Mouse (Mus musculus) left cerebral cortex, postnatal 10 days (tissue): ENCODE results near the gene 4933417A18Rik. TPM values are rescaled to one million over a fixed set of nuclear protein-coding genes. Genes with fewer than 3 reads are reported as not detected.
"Not testable (repeated sequence)": the region's sequence is repeated elsewhere in the genome, so short reads cannot be mapped to it uniquely, and the experiment has no call there.

Source experiments
- DNase-seq, 2 experiments: peaks; one replicate each; pipeline ENCODE4 v3.0.0; 2021 to 2022; ENCODE audit warnings: low spot score in 2 of 2, mixed read lengths in 1 of 2; ENCODE audit errors: extremely low spot score in 1 of 2
- intact Hi-C: fragments of 180-260 bp; cut with DNase I; formaldehyde crosslinking; loops from one replicate; pipeline ENCODE4 v1.15.1; 2025
- total RNA-seq, 2 experiments: library from RNA; stranded (reverse); gene quantifications; 2 replicates each; pipeline ENCODE4 v1.2.3; 2021

The 4933417A18Rik gene
- total RNA-seq, result not detected

DNA sequence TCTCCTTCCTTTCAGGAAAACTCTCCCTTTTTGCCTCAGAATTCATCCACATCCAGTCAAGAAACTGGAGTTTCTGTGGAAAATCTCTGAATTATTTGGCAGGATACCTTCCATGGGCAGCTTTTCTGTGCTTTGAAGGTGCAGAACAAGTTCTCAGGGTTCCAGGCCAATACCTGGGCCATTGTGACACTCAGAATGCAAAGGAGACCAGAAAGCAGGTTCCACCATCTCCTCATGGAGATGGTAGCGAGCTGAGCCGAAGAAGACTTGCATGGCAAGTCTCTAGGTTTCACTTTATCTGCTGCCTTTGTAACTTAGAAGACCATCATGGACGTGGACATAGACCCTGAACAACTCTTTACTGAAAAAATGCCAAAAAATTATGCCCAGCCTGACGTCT, at the start of gene 4933417A18Rik, which contains the start of gene Fam217a:
TSS of gene 4933417A18Rik (plus strand) at position 200 of the 400 bp plus-strand sequence.
TSS of gene Fam217a (minus strand) at position 101 of the 400 bp plus-strand sequence.
- intact Hi-C loops, result no loop called here
- no peak for DNase-seq

DNA sequence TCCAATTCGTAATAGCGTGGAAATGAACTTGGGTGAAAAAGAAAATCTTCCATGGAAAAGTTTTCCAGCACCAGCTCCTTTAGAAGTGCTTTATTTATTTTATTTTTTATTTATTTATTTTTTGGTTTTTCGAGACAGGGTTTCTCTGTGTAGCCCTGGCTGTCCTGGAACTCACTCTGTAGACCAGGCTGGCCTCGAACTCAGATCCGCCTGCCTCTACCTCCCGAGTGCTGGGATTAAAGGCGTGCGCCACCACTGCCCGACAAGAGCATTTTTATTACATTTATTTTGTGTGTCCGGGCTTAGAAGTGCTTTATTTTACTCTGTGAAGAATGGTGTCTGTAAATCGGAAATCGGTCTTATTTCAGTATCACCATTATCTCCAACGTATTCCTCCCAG, 49.5 kb upstream of the 4933417A18Rik start:
- peak in 1 of 2 experiments; percentile 22 for DNase-seq
- intact Hi-C loops, result loop anchor here (10.0 kb wide), 2 partner anchors 530 to 690 kb away; partner anchors contain the start of gene Slc22a23

DNA sequence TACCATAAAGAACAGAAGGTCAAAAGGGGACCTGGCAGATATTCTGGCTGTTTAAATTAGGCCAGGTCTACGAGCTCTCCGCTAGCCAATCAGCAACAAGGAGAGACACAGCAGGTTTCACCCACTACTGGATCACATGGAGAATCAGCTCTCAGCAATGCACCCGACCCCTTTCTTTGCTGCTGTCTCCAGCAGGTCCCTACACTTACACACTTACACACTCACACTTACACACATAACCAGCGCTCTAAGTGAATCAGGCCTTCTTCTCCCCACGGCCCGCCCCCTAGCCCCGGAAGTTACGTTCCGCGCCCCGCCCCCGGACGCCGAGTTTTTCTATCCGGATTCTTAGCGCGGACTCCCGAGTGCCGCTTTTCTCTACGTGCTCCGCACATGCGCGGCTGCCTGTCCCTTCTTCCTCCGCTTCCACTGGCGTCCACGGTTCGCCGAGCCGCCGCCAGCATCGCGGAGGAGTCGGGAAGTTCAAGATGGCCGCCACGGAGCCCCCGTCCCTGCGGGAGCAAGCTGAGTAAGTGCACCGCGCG, 49.0 kb upstream of the 4933417A18Rik start, which contains the start of gene Prpf4b:
TSS of gene Prpf4b (plus strand) at position 137 of the 545 bp plus-strand sequence.
- intact Hi-C loops, result loop anchor here (10.0 kb wide), 2 partner anchors 530 to 690 kb away; partner anchors contain the start of gene Slc22a23

DNA sequence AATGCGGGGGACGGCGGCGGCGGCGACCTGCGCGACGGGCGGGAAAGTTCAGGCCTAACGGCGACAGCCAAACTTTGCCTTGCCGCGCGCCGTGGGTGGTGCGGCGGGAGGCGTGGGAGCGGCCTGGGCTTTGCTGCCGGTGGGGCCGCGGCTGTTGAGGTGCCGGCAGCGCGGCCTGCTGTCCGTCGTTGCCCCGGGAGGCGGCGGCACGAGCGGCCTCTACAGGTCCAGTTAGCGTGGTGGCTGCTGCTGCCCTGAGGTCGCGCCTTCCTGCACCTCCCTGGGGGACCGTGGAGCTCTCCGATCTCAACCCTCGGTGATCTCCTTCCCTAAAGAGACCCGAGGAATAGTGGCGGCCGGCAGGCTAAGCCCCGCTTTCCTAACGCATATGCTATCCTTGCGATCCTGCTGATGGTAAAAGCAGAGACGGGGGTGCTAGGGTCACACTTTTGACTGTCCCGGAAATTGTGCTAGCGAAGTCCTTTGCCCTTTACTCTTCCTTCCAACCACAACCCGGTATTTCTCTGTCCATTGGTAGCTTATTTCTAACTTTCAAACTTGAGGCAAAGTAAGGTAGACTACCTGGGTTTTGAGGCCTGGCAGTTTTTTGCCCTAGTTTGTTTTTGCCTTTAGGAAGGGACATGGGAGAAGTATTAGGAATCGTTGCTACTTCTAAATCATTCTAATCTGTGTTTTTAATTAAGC, 48.3 kb upstream of the 4933417A18Rik start:
- intact Hi-C loops, result loop anchor here (10.0 kb wide), 2 partner anchors 531 to 691 kb away; partner anchors contain the start of gene Slc22a23
- DNase-seq, result peak; percentile 19 to 84

More for the DNA sequence above, 49.0 kb upstream of the 4933417A18Rik start, which contains the start of gene Prpf4b:
- peak; percentile 90 to 95 for DNase-seq

DNA sequence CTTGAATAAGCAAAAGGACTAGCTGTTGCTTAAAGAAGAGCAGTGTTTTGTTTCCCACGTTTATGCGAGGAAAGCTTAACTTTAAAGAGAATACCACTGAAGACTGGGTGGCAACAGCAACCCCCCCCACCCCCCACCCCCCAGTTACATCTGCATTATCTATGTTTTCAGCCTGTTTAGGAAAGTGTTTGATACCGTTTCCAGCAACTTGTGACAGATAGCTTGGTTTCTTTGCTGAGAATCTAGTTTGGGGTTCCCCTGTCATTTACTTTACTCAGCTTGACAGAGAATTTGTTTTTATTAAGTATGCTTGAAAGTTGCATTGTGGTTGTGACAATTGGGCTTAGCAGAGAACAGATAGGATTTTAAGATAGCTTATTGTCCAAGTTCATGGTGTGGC, 47.7 kb upstream of the 4933417A18Rik start:
- no peak for DNase-seq
- intact Hi-C loops, result loop anchor here (10.0 kb wide), 2 partner anchors 532 to 692 kb away; partner anchors contain the start of gene Slc22a23

DNA sequence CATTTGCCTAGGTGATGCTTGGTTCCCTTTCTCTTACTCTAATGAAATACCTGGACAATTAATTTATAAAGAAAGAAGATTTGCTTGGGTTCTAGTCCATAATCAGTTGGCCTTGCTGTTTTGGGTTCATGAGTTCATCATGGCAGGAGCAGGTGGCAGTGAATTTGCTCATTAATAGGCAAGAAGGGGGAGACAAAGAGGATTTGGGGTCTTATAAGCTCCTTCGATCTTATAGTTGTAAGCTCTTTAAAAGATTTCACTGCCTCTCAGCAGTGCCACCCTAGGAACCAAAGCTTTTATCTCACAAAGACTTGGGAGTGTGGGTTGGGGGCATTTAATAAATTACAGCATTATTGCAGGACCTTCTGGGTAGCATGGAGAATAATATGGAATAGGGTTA, 31.3 kb upstream of the 4933417A18Rik start:
- intact Hi-C loops, result no loop called here
- no peak for DNase-seq

DNA sequence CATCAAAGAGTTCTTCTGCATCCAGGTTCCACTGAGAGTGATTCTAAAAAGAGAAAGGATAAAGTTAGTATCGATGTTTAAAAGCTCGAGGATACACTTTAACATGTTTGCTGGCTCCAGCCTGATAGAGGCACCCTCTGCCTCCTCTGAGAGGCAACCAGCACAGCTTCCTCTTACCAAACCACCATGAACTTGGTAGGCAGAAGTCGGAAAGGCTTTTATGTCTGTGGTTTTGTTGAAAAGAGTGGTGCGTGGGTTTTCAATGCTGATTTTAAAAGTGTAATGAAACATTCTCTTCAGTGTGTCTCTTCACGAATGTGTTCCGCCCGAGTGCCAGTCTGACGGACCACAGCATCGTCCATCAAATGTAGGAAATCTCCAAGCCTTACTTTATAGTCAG, 9.6 kb upstream of the 4933417A18Rik start:
- no peak for DNase-seq
- intact Hi-C loops, result loop anchor here (5.0 kb wide), 1 partner anchor 48 kb away; the partner anchor contains the start of gene Eci3

DNA sequence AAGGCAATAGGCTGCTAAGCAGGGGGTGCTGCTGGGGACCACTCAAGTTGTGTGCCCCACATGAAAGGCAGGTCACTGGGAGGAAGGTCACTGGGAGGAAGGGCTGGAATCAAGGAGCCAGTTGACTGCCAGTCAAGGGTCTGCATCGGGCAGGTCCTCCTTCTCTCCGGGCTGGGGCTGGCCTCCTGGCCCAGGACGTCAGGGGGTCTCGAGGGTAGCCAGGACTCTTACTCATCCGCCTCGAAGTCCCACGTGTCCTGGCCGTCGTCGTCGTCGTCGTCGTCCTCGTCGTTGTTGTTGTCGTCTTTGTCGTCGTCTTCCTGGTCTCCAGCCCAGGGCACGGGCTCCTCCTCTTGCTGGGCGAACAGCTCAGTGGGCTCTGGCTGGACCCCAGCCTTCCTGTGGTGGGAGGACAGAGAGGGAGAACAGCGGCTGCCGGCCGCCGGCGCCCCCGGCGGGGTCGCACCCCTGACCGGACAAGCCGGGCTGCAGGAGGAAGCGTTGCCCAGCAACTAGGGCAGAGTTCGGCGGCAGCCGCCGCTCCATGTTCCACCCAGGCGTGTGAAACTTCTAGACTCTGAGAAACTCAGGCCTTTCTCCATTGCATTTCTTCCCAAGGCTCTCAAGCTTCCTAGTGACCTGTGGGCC, 7.6 kb upstream of the 4933417A18Rik start:
- intact Hi-C loops, result loop anchor here (5.0 kb wide), 1 partner anchor 46 kb away; the partner anchor contains the start of gene Eci3
- DNase-seq, result peak in 1 of 2 experiments; percentile 53

DNA sequence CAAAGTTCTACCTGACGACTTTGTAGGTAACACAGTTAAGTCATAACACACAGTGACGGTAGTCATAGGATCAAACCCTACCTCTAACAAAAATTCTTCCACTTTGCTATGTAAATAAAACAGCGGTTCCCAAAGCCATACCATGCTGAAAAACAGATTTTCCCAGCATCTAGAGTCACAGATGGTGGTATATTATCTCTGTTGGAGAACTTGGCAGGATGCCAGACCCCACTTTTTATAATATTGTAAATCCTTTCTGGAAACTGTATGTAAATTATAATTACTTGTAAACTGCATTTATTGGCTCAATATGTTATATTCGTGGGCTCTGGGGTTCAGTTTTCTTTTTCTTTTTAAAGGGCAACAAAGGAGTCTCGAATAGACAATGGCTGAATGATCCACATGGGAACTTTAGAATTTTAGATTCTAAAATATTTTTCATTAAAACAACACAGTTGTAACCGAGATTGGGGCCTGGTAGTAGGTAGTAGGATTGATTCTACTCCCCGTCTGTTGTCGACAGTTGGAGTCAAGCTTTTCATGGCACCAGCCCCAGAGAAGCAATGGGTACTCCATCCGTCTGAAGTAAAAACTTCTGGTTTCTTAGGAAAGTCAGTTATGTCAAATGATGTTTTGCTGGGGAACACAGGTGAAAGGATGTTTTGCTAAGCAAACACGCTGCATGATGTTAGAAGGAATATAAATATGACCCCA, 10.9 kb downstream of the 4933417A18Rik start:
- peak; percentile 28 to 46 for DNase-seq
- intact Hi-C loops, result no loop called here

DNA sequence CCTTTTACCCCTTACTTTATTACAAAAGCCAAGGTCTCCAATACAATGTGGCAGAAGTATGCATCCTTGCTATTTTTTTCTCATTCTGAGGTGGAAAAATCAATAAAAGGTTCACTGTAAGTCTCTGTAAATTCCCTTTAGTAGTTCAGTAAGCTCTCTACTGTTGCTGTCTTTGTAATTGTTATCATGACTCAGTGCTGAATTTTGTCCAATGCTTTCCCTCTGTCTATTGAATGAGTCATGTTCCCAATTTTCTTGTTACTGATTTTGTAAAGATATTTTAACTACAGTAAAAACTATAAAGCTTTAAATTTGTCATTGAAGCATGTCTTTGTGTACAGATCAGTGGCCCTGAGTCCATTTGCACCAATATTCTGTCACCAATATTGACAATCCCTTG, 18.2 kb downstream of the 4933417A18Rik start:
- intact Hi-C loops, result no loop called here
- no peak for DNase-seq

DNA sequence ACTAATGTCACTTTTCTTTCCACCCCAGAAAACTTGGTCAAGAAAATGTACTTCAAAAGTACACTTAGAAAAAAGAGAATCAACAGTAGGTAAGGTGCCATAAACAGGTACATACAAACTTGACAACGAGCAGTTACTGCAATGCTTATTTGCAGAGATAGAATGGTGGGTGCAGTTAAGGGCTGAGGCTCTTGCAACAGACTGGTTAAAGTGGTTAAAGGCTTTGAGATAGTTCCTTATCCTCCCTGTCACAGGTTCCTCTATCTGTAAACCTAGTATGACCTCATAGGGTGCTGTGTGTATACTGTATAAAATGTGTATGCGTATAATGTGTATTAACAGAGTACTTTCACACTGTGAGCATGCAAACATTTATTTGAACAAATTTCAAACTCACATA, 27.2 kb downstream of the 4933417A18Rik start:
- DNase-seq, intact Hi-C loops: not testable (repeated sequence)

DNA sequence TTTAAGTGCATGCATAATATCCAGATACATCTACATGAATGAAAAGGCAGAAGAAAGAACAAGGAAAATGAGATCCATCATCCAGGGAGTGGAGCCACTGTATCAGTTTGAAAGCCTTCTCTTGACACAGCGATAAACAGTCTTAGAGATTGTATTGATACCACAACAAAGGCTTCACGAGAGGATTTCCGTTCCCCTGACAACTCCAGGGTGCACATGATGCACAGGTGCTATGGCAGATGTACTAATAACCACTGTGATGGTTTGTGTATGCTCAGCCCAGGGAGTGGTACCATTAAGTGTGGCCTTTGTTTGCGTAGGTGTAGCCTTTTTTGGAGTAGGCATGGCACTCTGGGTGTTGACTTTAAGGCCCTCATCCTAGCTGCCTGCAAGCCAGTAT, 32.7 kb downstream of the 4933417A18Rik start:
- no peak for DNase-seq
- intact Hi-C loops, result no loop called here

DNA sequence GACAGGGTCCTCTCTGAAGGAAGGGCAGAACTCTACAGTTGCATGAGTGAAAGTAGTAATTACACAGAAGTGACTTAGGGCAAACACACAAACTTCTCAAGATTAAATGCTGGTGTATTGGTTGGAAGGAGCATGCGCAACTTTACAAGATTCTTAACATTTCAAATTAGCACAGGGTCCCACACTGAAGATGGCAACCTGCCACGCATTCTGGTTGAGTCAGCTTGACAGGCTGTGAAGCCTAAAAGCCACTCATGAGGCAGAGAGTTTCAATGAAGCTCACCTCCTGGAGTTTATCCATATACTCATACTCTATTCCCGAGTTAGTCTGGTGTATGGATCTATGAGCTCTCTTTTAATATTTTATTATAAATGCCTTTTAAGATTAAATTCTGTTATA, 33.9 kb downstream of the 4933417A18Rik start:
- intact Hi-C loops, result not testable (repeated sequence)

DNA sequence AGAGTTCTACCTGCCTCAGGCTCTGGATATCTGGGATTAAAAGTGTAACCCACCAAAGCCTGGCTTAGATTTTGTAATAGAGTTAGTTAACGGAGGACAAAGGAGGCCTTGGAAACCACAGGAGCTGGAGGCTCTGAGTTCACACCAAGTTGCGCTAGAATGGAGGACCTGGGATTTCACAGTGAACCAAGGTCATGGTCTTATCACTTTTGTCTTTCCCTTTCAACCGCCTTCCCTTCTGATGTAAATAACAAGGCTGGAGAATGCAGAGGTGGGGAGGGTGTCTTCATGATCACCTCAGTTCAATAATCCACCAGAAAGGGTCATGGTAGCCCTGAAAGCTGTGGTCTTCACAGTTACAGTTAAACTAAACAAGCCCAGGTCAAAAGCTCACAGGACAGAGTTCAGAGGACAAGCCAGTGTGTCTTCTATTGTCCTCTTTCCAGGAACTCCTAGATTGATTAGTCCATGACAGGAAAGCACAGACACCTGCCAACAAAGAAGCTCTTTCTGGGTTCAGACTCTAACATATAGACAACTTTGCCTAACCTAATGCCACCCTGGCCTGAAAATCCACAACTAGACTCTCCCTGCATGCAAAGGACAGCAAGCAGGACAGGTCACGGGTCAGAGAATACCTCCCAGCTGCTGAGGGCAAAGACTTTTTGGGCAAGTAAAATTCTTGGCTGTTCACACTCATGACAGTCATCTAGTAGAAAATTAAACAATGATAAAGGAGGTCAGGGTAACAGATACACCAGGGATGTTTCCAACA, 37.0 kb downstream of the 4933417A18Rik start:
- no peak for DNase-seq
- intact Hi-C loops, result loop anchor here (5.0 kb wide), 1 partner anchor 44 kb away; no protein-coding TSS in a partner anchor

More for the DNA sequence above, 33.9 kb downstream of the 4933417A18Rik start:
- DNase-seq, result not testable (repeated sequence)

DNA sequence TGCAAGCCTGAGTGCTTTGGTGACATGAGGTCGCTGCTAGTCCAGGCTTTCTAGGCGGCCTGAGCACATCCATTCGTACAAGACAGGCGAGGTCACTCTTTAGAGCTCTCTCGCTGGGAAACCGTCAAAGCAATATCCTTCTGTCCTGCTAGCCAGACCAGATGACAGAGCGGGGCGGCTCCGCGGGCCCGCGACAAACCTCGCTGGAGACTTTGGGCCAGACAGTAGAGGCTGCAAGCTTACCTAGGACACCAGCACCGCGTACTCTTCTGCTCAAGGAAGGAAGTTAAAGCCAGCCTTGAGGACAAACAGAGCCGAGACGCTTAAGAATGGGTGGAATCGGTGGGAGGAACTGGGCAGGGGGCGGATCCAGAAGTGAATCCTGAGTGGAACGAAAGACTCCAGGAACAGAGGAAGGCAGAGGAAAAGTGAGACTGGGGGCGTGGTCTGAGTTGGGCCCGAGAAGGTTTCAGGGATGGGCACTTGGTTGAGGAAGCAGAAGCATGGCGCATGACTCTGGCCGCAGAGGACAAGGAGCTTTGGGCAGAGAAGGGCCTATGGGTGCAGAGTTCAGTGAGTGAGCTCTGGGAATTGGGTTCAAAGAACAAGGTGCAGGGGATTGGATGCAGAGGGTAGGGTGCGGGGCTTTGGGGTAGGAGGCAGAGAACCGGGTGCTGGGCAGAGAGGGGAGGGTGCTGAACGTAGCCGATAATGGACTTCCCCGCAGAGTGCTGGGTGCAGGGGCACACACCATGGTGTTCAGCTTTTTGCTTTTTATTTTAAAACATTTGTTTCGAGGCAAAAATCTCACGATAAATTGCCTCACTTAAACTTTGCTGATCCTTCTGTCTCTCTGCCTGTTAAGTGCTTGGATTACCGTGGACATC, 39.5 kb downstream of the 4933417A18Rik start, which contains the start of gene Eci3:
TSS of gene Eci3 (minus strand) at position 300 of the 887 bp plus-strand sequence.
- intact Hi-C loops, result loop anchor here (5.0 kb wide), 1 partner anchor 46 kb away; no protein-coding TSS in a partner anchor
- peak in 1 of 2 experiments; percentile 52 for DNase-seq

DNA sequence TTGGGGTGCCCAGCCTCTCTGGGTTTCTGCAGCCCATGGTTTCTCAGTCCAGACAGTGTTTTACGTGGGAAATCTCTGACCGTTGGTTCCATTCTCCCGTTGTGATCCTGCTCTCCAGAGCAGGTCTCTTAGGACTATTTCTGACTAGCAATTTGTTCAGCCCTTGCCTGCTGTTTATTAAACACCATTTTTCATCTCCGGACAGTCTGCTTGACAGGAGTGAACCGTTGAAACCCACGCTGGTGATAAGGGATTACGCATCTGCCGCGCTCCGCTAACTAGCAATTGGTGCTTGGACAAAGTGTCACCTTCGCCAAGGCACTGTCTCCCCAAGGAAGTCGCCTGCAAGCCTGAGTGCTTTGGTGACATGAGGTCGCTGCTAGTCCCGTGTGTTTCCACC, 40.2 kb downstream of the 4933417A18Rik start:
- intact Hi-C loops, result loop anchor here (5.0 kb wide), 1 partner anchor 47 kb away; no protein-coding TSS in a partner anchor

DNA sequence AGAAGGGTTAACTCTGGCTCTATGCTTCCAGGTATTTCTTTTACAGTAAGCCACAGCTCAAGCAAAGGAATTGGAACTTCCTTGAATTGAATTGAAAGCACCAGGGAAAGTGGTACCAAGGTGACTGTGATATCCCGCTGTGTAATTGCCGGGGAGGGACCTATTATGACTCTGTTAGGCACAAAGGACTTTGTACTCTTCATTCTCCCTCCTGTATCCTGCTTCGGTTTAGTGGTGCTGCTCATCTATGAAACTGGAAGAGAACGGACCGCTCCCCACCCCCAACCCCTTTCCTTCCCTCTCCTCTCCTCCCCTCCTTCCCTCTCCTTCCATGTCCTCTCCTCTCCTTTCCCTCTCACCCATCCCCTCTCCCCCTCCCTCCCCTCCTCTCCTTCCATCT, 40.7 kb downstream of the 4933417A18Rik start:
- intact Hi-C loops, result loop anchor here (5.0 kb wide), 1 partner anchor 48 kb away; no protein-coding TSS in a partner anchor
- DNase-seq, result no peak

More for the DNA sequence above, 40.2 kb downstream of the 4933417A18Rik start:
- no peak for DNase-seq
